In genomic region chr4:46506801-46507610, GRCm38 (mm10) we compare ENCODE assay signal across 8 mouse cellular contexts. TPM values are rescaled to one million over a fixed set of nuclear protein-coding genes. Genes with fewer than 3 reads are reported as not detected.
DNase-seq lines count a peak whose midpoint lies in the region; ATAC-seq and TF ChIP-seq lines count a peak whose summit lies in the region.

No protein-coding gene starts in this region.

- under 1% methylated on average over 90 of the region's 94 CpGs for WGBS in forebrain, embryonic 14.5 days
- 6% methylated on average over 92 of the region's 94 CpGs for WGBS in liver, postnatal 0 days (ENCODE audit: insufficient replicate concordance)
- WGBS in neural tube, embryonic 14.5 days = under 1% methylated on average over 87 of the region's 94 CpGs

- H3K9me3 ChIP-seq in G1E (replicated peaks) = no peaks in the 10 kb centered on the region
- no peaks in the 10 kb centered on the region for H3K9me3 ChIP-seq in forebrain, embryonic 14.5 days (replicated peaks; ENCODE audit: control insufficient read depth, low read length)
- H3K9me3 ChIP-seq in liver, postnatal 0 days (ENCODE audit: low read length) = no peaks in the 10 kb centered on the region
- no peaks in the 10 kb centered on the region for H3K9me3 ChIP-seq in neural tube, embryonic 14.5 days (ENCODE audit: control insufficient read depth, low read length)

- TF ChIP-seq CTCF in G1E (IDR thresholded peaks at IDR 0.05; ENCODE audit: low read depth, low read length) = no peak
- no peak for TF ChIP-seq CTCF in liver, postnatal 0 days (IDR thresholded peaks at IDR 0.05; ENCODE audit: low read depth)
- no peak for TF ChIP-seq CTCF in testis, adult 2 months (IDR thresholded peaks at IDR 0.05; ENCODE audit: control insufficient read depth, insufficient read depth, insufficient replicate concordance, low read depth, low read length)

- peak overlapping the region; percentile 58; the same call in 1 of the 2 replicates for H3K27ac ChIP-seq in forebrain, embryonic 14.5 days (ENCODE audit: low read depth, low read length)
- peak overlapping the region; percentile 72 for H3K27ac ChIP-seq in liver, postnatal 0 days (ENCODE audit: low read depth)
- H3K27ac ChIP-seq in neural tube, embryonic 14.5 days (ENCODE audit: low read depth, low read length) = peak overlapping the region; percentile 78
- H3K27ac ChIP-seq in testis, adult 2 months (ENCODE audit: control insufficient read depth, insufficient read depth, low read depth, low read length) = no peak overlapping the region

- no peak for TF ChIP-seq EP300 in liver, postnatal 0 days (IDR thresholded peaks at IDR 0.05; ENCODE audit: low read depth)

- ATAC-seq in G1E (ENCODE audit: extremely low read depth, insufficient number of reproducible peaks, low FRiP score, poor library complexity, severe bottlenecking) = peak; percentile 74
- peak; percentile 97 for ATAC-seq in forebrain, embryonic 14.5 days
- peak; percentile 97 for ATAC-seq in liver, postnatal 0 days
- ATAC-seq in neural tube, embryonic 14.5 days (ENCODE audit: low read depth) = peak; percentile 96

- no peaks in the 10 kb centered on the region for H3K27me3 ChIP-seq in G1E (ENCODE audit: insufficient read depth, low read length)
- no peaks in the 10 kb centered on the region for H3K27me3 ChIP-seq in forebrain, embryonic 14.5 days (replicated peaks; ENCODE audit: control insufficient read depth, insufficient read depth, low read length)
- no peaks in the 10 kb centered on the region for H3K27me3 ChIP-seq in liver, postnatal 0 days (ENCODE audit: insufficient read depth, low read length)
- 0 out of 2 replicates have a peak, but pooled peaks cover 3% of the 10 kb centered on the region for H3K27me3 ChIP-seq in neural tube, embryonic 14.5 days (ENCODE audit: control insufficient read depth, insufficient read depth, low read length)
- H3K27me3 ChIP-seq in testis, adult 2 months (ENCODE audit: control insufficient read depth, insufficient read depth, low read length) = no peaks in the 10 kb centered on the region

- H3K4me2 ChIP-seq in forebrain, embryonic 14.5 days (ENCODE audit: low read length) = peak overlapping the region; percentile 75
- H3K4me2 ChIP-seq in liver, postnatal 0 days (ENCODE audit: low read depth, low read length) = peak overlapping the region; percentile 87
- H3K4me2 ChIP-seq in neural tube, embryonic 14.5 days (ENCODE audit: low read depth, low read length) = peak overlapping the region; percentile 82

- TF ChIP-seq POLR2A in testis, adult 2 months (IDR thresholded peaks at IDR 0.05; ENCODE audit: control insufficient read depth, low read depth, low read length) = peak; percentile 57; the same call in 1 of the 2 replicates

- peaks cover 60% of the 10 kb centered on the region for H3K36me3 ChIP-seq in G1E (replicated peaks)
- H3K36me3 ChIP-seq in forebrain, embryonic 14.5 days (ENCODE audit: control insufficient read depth, insufficient read depth, low read length) = peaks cover 15% of the 10 kb centered on the region
- peaks cover 17% of the 10 kb centered on the region for H3K36me3 ChIP-seq in liver, postnatal 0 days (replicated peaks; ENCODE audit: insufficient read depth, low read length)
- peaks cover 7% of the 10 kb centered on the region; the same call in 1 of the 2 replicates for H3K36me3 ChIP-seq in neural tube, embryonic 14.5 days (ENCODE audit: control insufficient read depth, insufficient read depth, low read length)
- no peaks in the 10 kb centered on the region for H3K36me3 ChIP-seq in testis, adult 2 months (ENCODE audit: control insufficient read depth, insufficient read depth, low read length)

- intact Hi-C loops in heart, postnatal 14 days (cut with DNase I) = loop anchor here (5.0 kb wide), 2 partner anchors 95 to 145 kb away; partner anchors contain the start of genes Coro2a and Tbc1d2

- H3K4me3 ChIP-seq in G1E (ENCODE audit: low read depth, low read length) = peak overlapping the region; percentile 85
- H3K4me3 ChIP-seq in forebrain, embryonic 14.5 days (ENCODE audit: low read depth, low read length) = peak overlapping the region; percentile 57
- peak overlapping the region; percentile 53 for H3K4me3 ChIP-seq in liver, postnatal 0 days (ENCODE audit: low read depth, low read length)
- peak overlapping the region; percentile 61 for H3K4me3 ChIP-seq in neural tube, embryonic 14.5 days (ENCODE audit: low read depth, low read length)
- peak overlapping the region; percentile 89 for H3K4me3 ChIP-seq in testis, adult 2 months (ENCODE audit: control insufficient read depth, low read depth, low read length)

- H3K9ac ChIP-seq in forebrain, embryonic 14.5 days (ENCODE audit: low read length) = peak overlapping the region; percentile 74
- H3K9ac ChIP-seq in liver, postnatal 0 days (replicated peaks) = peak overlapping the region; percentile 60
- peak overlapping the region; percentile 62 for H3K9ac ChIP-seq in neural tube, embryonic 14.5 days (replicated peaks; ENCODE audit: low read depth, low read length)

- DNase-seq in G1E (ENCODE audit: low spot score) = peak; percentile 85
- peak; percentile 91 for DNase-seq in cerebellum, adult 11-12 months
- DNase-seq in forebrain, embryonic 14.5 days (ENCODE audit: low spot score) = peak; percentile 96
- peak; percentile 97 to 98 for DNase-seq in heart, postnatal 14 days
- DNase-seq in layer of hippocampus, adult 11-12 months (ENCODE audit: low spot score) = peak; percentile 96
- DNase-seq in liver, postnatal 0 days = peak; percentile 99

- peaks cover 65% of the 10 kb centered on the region for H3K4me1 ChIP-seq in G1E (ENCODE audit: insufficient read depth, low read depth, low read length)
- no peaks in the 10 kb centered on the region for H3K4me1 ChIP-seq in forebrain, embryonic 14.5 days (ENCODE audit: control insufficient read depth, insufficient read depth, low read length)
- peaks cover 19% of the 10 kb centered on the region for H3K4me1 ChIP-seq in liver, postnatal 0 days (ENCODE audit: insufficient read depth)
- 0 out of 2 replicates have a peak, but pooled peaks cover 2% of the 10 kb centered on the region for H3K4me1 ChIP-seq in neural tube, embryonic 14.5 days (ENCODE audit: control insufficient read depth, insufficient read depth, low read length)
- peaks cover 7% of the 10 kb centered on the region for H3K4me1 ChIP-seq in testis, adult 2 months (ENCODE audit: control insufficient read depth, insufficient read depth, low read length)

RNA-seq across cellular contexts. Expression of gene Nans, which starts 18.0 kb away (rescaled TPM):
- total RNA-seq in G1E (2014; fragmentation: Nextera tagmentation) (63.1 and 64.9 TPM in 2 replicates), G1E (2017) (79.3 and 82.6 TPM in 2 replicates)
- 55.0 and 57.1 TPM in 2 replicates for polyA plus RNA-seq in G1E (2012)
- polyA plus RNA-seq in forebrain, embryonic 14.5 days (2014; fragmentation: Nextera tagmentation; extraction: Ambion mirVana) = 77.5 and 81.8 TPM in 2 replicates
- total RNA-seq in heart, postnatal 14 days (2021) = 10 to 100 TPM; 17.5 to 21.4 TPM
- 23.8 and 25.0 TPM in 2 replicates for polyA plus RNA-seq in liver, postnatal 0 days (2015; fragmentation: Nextera tagmentation; extraction: Ambion mirVana)
- 60.4 and 65.1 TPM in 2 replicates for polyA plus RNA-seq in neural tube, embryonic 14.5 days (2014; fragmentation: Nextera tagmentation; extraction: Ambion mirVana)
- 9.5 and 10.7 TPM in 2 replicates for polyA plus RNA-seq in testis, adult 2 months (2012; rRNA removed)

RNA-seq across cellular contexts. Expression of gene Trim14, which starts 28.9 kb away (rescaled TPM):
- total RNA-seq in G1E (2014; fragmentation: Nextera tagmentation) = 13.0 and 18.7 TPM in 2 replicates
- total RNA-seq in G1E (2017) = 18.2 and 19.5 TPM in 2 replicates
- polyA plus RNA-seq in G1E (2012) = 25.9 and 27.2 TPM in 2 replicates
- polyA plus RNA-seq in forebrain, embryonic 14.5 days (2014; fragmentation: Nextera tagmentation; extraction: Ambion mirVana) = 1.0 and 1.6 TPM in 2 replicates
- 1 to 10 TPM; 1.3 to 3.4 TPM for total RNA-seq in heart, postnatal 14 days (2021)
- 14.1 and 16.2 TPM in 2 replicates for polyA plus RNA-seq in liver, postnatal 0 days (2015; fragmentation: Nextera tagmentation; extraction: Ambion mirVana)
- polyA plus RNA-seq in neural tube, embryonic 14.5 days (2014; fragmentation: Nextera tagmentation; extraction: Ambion mirVana) = 1.1 and 1.4 TPM in 2 replicates
- polyA plus RNA-seq in testis, adult 2 months (2012; rRNA removed) = 6.4 and 6.6 TPM in 2 replicates

RNA-seq across cellular contexts. Expression of gene Anp32b, which starts 56.3 kb away (rescaled TPM):
- total RNA-seq in G1E (2014; fragmentation: Nextera tagmentation) = 667 and 728 TPM in 2 replicates
- 28.6 and 40.8 TPM in 2 replicates for total RNA-seq in G1E (2017)
- 900 and 1,076 TPM in 2 replicates for polyA plus RNA-seq in G1E (2012)
- 83.5 and 92.4 TPM in 2 replicates for polyA plus RNA-seq in forebrain, embryonic 14.5 days (2014; fragmentation: Nextera tagmentation; extraction: Ambion mirVana)
- 10 to 100 TPM; 58.1 to 66.6 TPM for total RNA-seq in heart, postnatal 14 days (2021)
- polyA plus RNA-seq in liver, postnatal 0 days (2015; fragmentation: Nextera tagmentation; extraction: Ambion mirVana) = 184 and 188 TPM in 2 replicates
- polyA plus RNA-seq in neural tube, embryonic 14.5 days (2014; fragmentation: Nextera tagmentation; extraction: Ambion mirVana) = 50.2 and 68.5 TPM in 2 replicates
- polyA plus RNA-seq in testis, adult 2 months (2012; rRNA removed) = 10.5 and 11.6 TPM in 2 replicates
